Mouse (Mus musculus): ENCODE measurements at regions not wholly inside any gene's neighbourhood (a gene's known extent, or its start where the extent isn't known, plus 50 kb on each side); places are given as distances from the start of the nearest gene placed in this dataset.
"Not testable (repeated sequence)": the region's sequence is repeated elsewhere in the genome, so short reads cannot be mapped to it uniquely, and the experiment has no call there.

DNA sequence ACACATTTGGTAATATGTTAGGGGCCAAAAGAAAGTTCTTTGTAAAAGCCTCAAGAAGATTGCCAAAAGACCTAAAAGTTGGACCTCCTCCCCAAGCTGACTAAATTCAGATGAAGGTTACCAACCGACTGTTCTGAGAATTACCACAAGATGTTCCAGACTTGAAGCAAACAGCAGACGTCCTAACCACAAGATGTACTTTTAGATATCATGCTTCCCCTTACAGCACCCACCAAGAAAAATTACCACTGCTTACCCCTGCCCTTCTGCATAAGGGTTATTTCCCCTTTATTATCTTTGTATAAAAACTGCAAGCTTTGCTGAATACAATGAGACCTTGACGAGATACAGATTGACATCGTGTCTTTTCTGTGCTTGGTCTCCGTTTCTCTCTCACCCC lies 121.6 kb upstream of the Cst10 start:
- DNase-seq: no peak

- DNase-seq: no peak
Observed at GRCm38 (mm10) chr2:149284199-149284598, 120.7 kb upstream of the Cst10 start.

GRCm38 (mm10) chr2:149296936-149297335 lies 107.9 kb upstream of the Cst10 start:
- not testable (repeated sequence) for DNase-seq

- DNase-seq: no peak
Observed at GRCm38 (mm10) chr2:149305553-149305952, 99.3 kb upstream of the Cst10 start.

DNA sequence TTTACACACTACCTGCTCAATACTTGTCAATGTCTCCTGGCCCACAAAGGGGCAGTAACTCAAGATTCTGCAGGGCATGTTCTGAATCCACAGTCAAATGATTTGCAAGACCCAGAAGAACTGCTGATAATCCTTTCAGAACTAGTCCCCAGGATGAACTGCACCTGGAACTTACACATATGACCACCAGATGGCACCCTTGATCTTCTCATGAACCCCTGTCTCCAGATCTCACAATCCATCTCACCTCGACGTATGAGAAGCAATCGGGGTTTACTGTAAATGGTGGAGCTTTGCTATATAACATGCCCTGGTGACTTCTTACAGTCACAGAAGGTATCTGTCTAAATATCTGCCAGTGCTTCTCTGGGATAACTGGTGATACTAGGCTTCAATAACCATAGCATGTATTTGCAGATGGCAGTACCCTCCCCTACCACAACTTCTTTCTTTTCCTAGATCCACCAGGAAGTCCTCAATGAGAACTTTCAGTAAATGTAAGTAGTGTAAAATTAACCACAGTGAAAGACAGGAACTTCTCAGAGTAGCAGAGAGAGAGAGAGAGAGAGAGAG lies 54.5 kb upstream of the Cst10 start:
- DNase-seq: peak; percentile 70

Data from embryo, embryonic 11 days (tissue).